Comparison of ENCODE assay signal across 20 mouse cellular contexts in the genomic region with DNA sequence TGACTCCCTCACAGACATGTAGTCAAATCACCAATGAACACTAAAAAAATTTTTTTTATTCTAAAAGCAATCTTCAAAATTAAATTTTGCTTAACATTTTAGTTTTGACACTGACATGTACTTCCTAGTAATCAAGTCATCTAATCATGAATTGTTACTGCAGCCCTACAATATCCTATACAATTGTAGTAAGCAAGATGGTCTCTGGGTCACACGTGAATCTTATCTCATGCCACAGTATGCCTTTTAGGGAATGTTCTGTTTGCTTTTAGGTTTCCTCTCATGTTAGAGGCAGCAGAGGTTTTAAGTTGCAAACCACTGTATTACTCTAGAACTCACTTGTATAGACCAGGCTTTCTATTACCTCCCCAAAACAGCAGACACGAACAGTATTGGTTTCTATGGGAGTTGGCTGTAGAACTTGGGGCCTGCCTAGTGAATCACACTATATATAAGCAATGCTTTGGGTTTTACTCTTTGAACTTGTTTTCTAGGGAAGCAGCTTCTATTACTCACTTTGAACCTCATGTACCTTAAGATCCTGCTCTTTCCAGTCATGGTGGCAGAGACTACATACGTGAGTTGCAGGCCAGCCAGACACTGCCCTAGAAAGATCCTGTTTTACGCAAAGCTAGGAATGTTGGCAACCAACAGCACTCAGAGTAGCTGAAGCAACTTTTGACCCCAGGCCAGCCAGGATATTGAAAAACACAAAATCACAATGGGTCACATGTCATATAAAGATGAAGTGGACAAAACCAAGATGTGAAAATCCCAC. TPM values are rescaled to one million over a fixed set of nuclear protein-coding genes. Genes with fewer than 3 reads are reported as not detected.
DNase-seq lines count a peak whose midpoint lies in the region; ATAC-seq lines count a peak whose summit lies in the region.
"Had no signal": no experiment of that assay in that cellular context is flagged by ENCODE, and none has a peak within 500 bp of the region (broad histone marks: within the 10 kb centered on the region; RNA-seq: fewer than 3 reads in every experiment).

No protein-coding gene starts in this region.

- H3K27me3 ChIP-seq in kidney, embryonic 15.5 days, result no peaks in the 10 kb centered on the region
- H3K27me3 ChIP-seq: heart, embryonic 15.5 days; hindbrain, embryonic 13.5 days; intestine, embryonic 15.5 days; liver, embryonic 15.5 days had no signal

- no peaks in the 10 kb centered on the region for H3K9me3 ChIP-seq in kidney, embryonic 15.5 days (replicated peaks)
- H3K9me3 ChIP-seq: forebrain, embryonic 10.5 days; heart, embryonic 15.5 days; hindbrain, embryonic 13.5 days; intestine, embryonic 15.5 days; liver, embryonic 15.5 days had no signal

- peak; percentile 49 for DNase-seq in adrenal gland, postnatal 10 days
- DNase-seq in adrenal gland, postnatal 25 days, result no peak
- no peak for DNase-seq in kidney, adult 8-10 months
- DNase-seq in A20 (ENCODE audit: low read depth, low spot score) (peak; percentile 35), adipocyte (ENCODE audit: low spot score) (peak; percentile 87)
- DNase-seq in gastrocnemius, adult 8-10 months (ENCODE audit: low spot score in 2 of 2), result no peak
- no peak for DNase-seq in left cerebral cortex, postnatal 10 days (ENCODE audit: extremely low spot score in 1 of 2, low spot score in 2 of 2)
- DNase-seq: cerebellum, adult 11-12 months; cerebellum, postnatal 36 days; gastrocnemius, postnatal 36 days; midbrain, embryonic 14.5 days; thymus, postnatal 36 days had no signal

- no peak overlapping the region for H3K4me2 ChIP-seq in kidney, embryonic 15.5 days
- H3K4me2 ChIP-seq: heart, embryonic 15.5 days; hindbrain, embryonic 13.5 days; intestine, embryonic 15.5 days; liver, embryonic 15.5 days had no signal

- H3K9ac ChIP-seq in kidney, embryonic 15.5 days, result no peak overlapping the region
- H3K9ac ChIP-seq: heart, embryonic 15.5 days; hindbrain, embryonic 13.5 days; intestine, embryonic 15.5 days; liver, embryonic 15.5 days had no signal

- H3K36me3 ChIP-seq in kidney, embryonic 15.5 days, result peaks cover 51% of the 10 kb centered on the region

- intact Hi-C loops in left cerebral cortex, postnatal 10 days (cut with DNase I), result no loop called here

- peaks cover 15% of the 10 kb centered on the region for H3K4me1 ChIP-seq in kidney, embryonic 15.5 days
- H3K4me1 ChIP-seq: intestine, embryonic 15.5 days had no signal

- H3K27ac ChIP-seq in kidney, embryonic 15.5 days, result peak overlapping the region; percentile 51; the same call in 1 of the 2 replicates
- H3K27ac ChIP-seq: forebrain, embryonic 10.5 days; hindbrain, embryonic 13.5 days; intestine, embryonic 15.5 days; layer of hippocampus, adult 2 months; liver, embryonic 15.5 days; stomach, postnatal 0 days had no signal

- 86% methylated on average over 4 of the region's 4 CpGs for WGBS in kidney, embryonic 15.5 days

- no peak for ATAC-seq in kidney, embryonic 15.5 days (replicated peaks; ENCODE audit: low FRiP score)
- ATAC-seq: intestine, embryonic 15.5 days had no signal

- H3K4me3 ChIP-seq in kidney, embryonic 15.5 days (replicated peaks), result no peak overlapping the region
- H3K4me3 ChIP-seq: forebrain, embryonic 10.5 days; heart, embryonic 15.5 days; hindbrain, embryonic 13.5 days; intestine, embryonic 15.5 days; layer of hippocampus, adult 2 months; liver, embryonic 15.5 days had no signal

RNA-seq across cellular contexts. Expression of a gene that starts 4.2 kb away (rescaled TPM):
- total RNA-seq in adrenal gland, postnatal 10 days (2021), result 100 to 1,000 TPM; 924 to 996 TPM
- 751 and 795 TPM in 2 replicates for total RNA-seq in adrenal gland, postnatal 25 days (2021)
- 768 and 806 TPM in 2 replicates for polyA plus RNA-seq in kidney, embryonic 15.5 days (2015; fragmentation: Nextera tagmentation; extraction: Ambion mirVana)
- total RNA-seq in gastrocnemius, adult 8-10 months (2022), result 100 to 1,000 TPM; 382 to 465 (median 415) TPM
- total RNA-seq in left cerebral cortex, postnatal 10 days (2021), result 100 to 1,000 TPM; 386 to 405 TPM

RNA-seq across cellular contexts. Expression of a gene that starts 21.2 kb away (rescaled TPM):
- 10 to 100 TPM; 22.1 to 50.5 TPM for total RNA-seq in adrenal gland, postnatal 10 days (2021)
- 17.2 and 21.0 TPM in 2 replicates for total RNA-seq in adrenal gland, postnatal 25 days (2021)
- polyA plus RNA-seq in kidney, embryonic 15.5 days (2015; fragmentation: Nextera tagmentation; extraction: Ambion mirVana), result 37.3 and 37.9 TPM in 2 replicates
- total RNA-seq in gastrocnemius, adult 8-10 months (2022), result 1 to 10 TPM in 3 of 4 experiments, under 1 TPM in 1; 0.89 to 3.0 (median 2.2) TPM
- 1 to 10 TPM; 3.0 to 5.3 TPM for total RNA-seq in left cerebral cortex, postnatal 10 days (2021)

Comparison
In these comparisons a context has a peak if more than half of its experiments do, and no peak if none do; other contexts are left out.
1. DNase-seq: peak in adrenal gland, postnatal 10 days (single experiment), A20 (single experiment) and adipocyte (single experiment); none in adrenal gland, postnatal 25 days (single experiment), kidney, adult 8-10 months (0 of 2), gastrocnemius, adult 8-10 months (0 of 2) and left cerebral cortex, postnatal 10 days (0 of 2).